Mouse (Mus musculus): Measurements from ENCODE around the gene Tmem185b.

DNA sequence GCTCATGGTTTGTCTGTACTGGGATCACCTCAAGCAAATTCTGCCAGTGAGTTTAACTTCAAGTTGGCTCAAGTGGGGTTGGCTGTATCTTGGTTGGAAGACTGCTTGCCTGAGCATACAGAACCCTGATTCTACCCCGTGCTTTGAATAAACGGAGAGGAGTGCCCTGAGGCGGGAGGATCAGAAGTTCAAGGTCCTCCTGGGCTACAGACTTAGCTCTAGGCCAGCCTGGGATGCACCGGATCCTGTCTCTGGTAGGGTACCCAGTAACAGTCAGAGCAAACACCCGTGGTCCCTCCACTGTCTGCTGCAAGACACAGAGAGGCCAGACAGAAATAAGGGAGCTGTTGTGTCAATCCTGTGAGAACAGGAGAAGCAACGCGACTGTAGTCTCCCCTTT, 4.3 kb upstream of the Tmem185b start:
- no peak for TF ChIP-seq POLR2A (IDR thresholded peaks at IDR 0.05; ENCODE audit: insufficient read length, low read depth)
- TF ChIP-seq REST (IDR thresholded peaks at IDR 0.05; ENCODE audit: insufficient read depth, insufficient read length), result no peak
- no peak for TF ChIP-seq USF1 (IDR thresholded peaks at IDR 0.05; ENCODE audit: low read depth)
